Mouse (Mus musculus): Measurements from ENCODE around the gene Phf20. TPM values are rescaled to one million over a fixed set of nuclear protein-coding genes. Genes with fewer than 3 reads are reported as not detected.

The Phf20 gene
- 28.7 and 41.9 TPM in 2 replicates for polyA plus RNA-seq (2015; fragmentation: Nextera tagmentation; extraction: Ambion mirVana)

GRCm38 (mm10) chr2:156196302-156197128 is at the start of gene Phf20:
TSS of gene Phf20 (plus strand) at chr2:156196466.

GRCm38 (mm10) chr2:156180094-156180821 is 16.0 kb upstream of the Phf20 start, which contains the start of gene Rbm39:
TSS of gene Rbm39 (minus strand) at chr2:156180238.

GRCm38 (mm10) chr2:156312297-156312897 is 116.1 kb downstream of the Phf20 start, which contains the start of the genes Cnbd2 and Scand1:
TSS of gene Cnbd2 (plus strand) at chr2:156312299.
TSS of gene Scand1 (minus strand) at chr2:156312704.

Small RNAs within 50 kb of the gene (microRNA-seq; reads per million reads assigned to microRNA genes)
- gene Gm22759, result not detected

Other genes starting within 250 kb of the Phf20 start
- gene Cep250, start 240.0 kb upstream of the Phf20 start, polyA plus RNA-seq (2015; fragmentation: Nextera tagmentation; extraction: Ambion mirVana), result 4.9 and 6.3 TPM in 2 replicates
- gene 6430550D23Rik, start 188.5 kb upstream of the Phf20 start, polyA plus RNA-seq (2015; fragmentation: Nextera tagmentation; extraction: Ambion mirVana), result 0.18 and 0.23 TPM in 2 replicates
- 121 and 140 TPM in 2 replicates for gene Ergic3, start 188.4 kb upstream of the Phf20 start, polyA plus RNA-seq (2015; fragmentation: Nextera tagmentation; extraction: Ambion mirVana)
- 10.7 and 11.6 TPM in 2 replicates for gene Fer1l4, start 143.5 kb upstream of the Phf20 start, polyA plus RNA-seq (2015; fragmentation: Nextera tagmentation; extraction: Ambion mirVana)
- 1.2 and 1.8 TPM in 2 replicates for gene Spag4, start 131.3 kb upstream of the Phf20 start, polyA plus RNA-seq (2015; fragmentation: Nextera tagmentation; extraction: Ambion mirVana)
- gene Cpne1, start 84.5 kb upstream of the Phf20 start, polyA plus RNA-seq (2015; fragmentation: Nextera tagmentation; extraction: Ambion mirVana), result 31.5 and 34.3 TPM in 2 replicates
- 9.8 and 15.9 TPM in 2 replicates for gene Rbm12, start 84.5 kb upstream of the Phf20 start, polyA plus RNA-seq (2015; fragmentation: Nextera tagmentation; extraction: Ambion mirVana)
- 6.3 and 6.7 TPM in 2 replicates for gene Gm28036, start 69.4 kb upstream of the Phf20 start, polyA plus RNA-seq (2015; fragmentation: Nextera tagmentation; extraction: Ambion mirVana)
- gene Romo1, start 52.4 kb upstream of the Phf20 start, polyA plus RNA-seq (2015; fragmentation: Nextera tagmentation; extraction: Ambion mirVana), result 362 and 366 TPM in 2 replicates
- 28.1 and 30.0 TPM in 2 replicates for gene Nfs1, start 52.3 kb upstream of the Phf20 start, polyA plus RNA-seq (2015; fragmentation: Nextera tagmentation; extraction: Ambion mirVana)
- 324 and 348 TPM in 2 replicates for gene Rbm39, start 16.2 kb upstream of the Phf20 start, polyA plus RNA-seq (2015; fragmentation: Nextera tagmentation; extraction: Ambion mirVana)
- 5.5 and 6.3 TPM in 2 replicates for gene Cnbd2, start 115.8 kb downstream of the Phf20 start, polyA plus RNA-seq (2015; fragmentation: Nextera tagmentation; extraction: Ambion mirVana)
- gene Scand1, start 116.2 kb downstream of the Phf20 start, polyA plus RNA-seq (2015; fragmentation: Nextera tagmentation; extraction: Ambion mirVana), result 81.7 and 86.0 TPM in 2 replicates
- 1.9 and 2.5 TPM in 2 replicates for gene Epb41l1, start 224.4 kb downstream of the Phf20 start, polyA plus RNA-seq (2015; fragmentation: Nextera tagmentation; extraction: Ambion mirVana)